Mouse (Mus musculus) heart, postnatal 0 days (tissue): ENCODE measurements around the gene Ugt1a8.

ENCODE experiments used
- CTCF ChIP-seq: IDR thresholded peaks from 2 replicates; pipeline ENCODE4 v1.5.1; 2016; ENCODE audit warnings: antibody characterized with exemption, control low read depth, low read depth
- EP300 ChIP-seq: IDR thresholded peaks from 2 replicates; pipeline ENCODE4 v1.6.1; 2016; ENCODE audit warnings: antibody characterized with exemption, low read depth

- TF ChIP-seq CTCF (no peak), EP300 (no peak)
Observed at GRCm38 (mm10) chr1:88245881-88246280, 158.3 kb downstream of the Ugt1a8 start.
